Comparison of ENCODE assay signal across 8 mouse cellular contexts in genomic region chr6:38874035-38874434, GRCm38 (mm10). TPM values are rescaled to one million over a fixed set of nuclear protein-coding genes. Genes with fewer than 3 reads are reported as not detected.
DNase-seq lines count a peak whose midpoint lies in the region; ATAC-seq and TF ChIP-seq lines count a peak whose summit lies in the region.

No protein-coding gene starts in this region.

- ATAC-seq in frontal cortex, adult (ENCODE audit: low TSS enrichment) = no peak
- peak; percentile 29; the same call in 1 of the 2 replicates for ATAC-seq in forebrain, embryonic 15.5 days (replicated peaks)
- no peak for ATAC-seq in hindbrain, embryonic 11.5 days (ENCODE audit: low FRiP score)
- no peak for ATAC-seq in lung, postnatal 0 days

- WGBS in cerebellum, adult 2 months = 1% methylated on average over 8 of the region's 8 CpGs
- WGBS in forebrain, embryonic 15.5 days = 1% methylated on average over 8 of the region's 8 CpGs
- WGBS in hindbrain, embryonic 11.5 days = 11% methylated on average over 8 of the region's 8 CpGs
- WGBS in lung, postnatal 0 days = 3% methylated on average over 8 of the region's 8 CpGs

- H3K4me1 ChIP-seq in cerebellum, adult 2 months (ENCODE audit: control insufficient read depth, insufficient read depth, low read length) = no peaks in the 10 kb centered on the region
- H3K4me1 ChIP-seq in forebrain, embryonic 15.5 days = peaks cover 43% of the 10 kb centered on the region
- H3K4me1 ChIP-seq in hindbrain, embryonic 11.5 days (replicated peaks; ENCODE audit: control insufficient read depth, insufficient read depth, low read length) = peaks cover 11% of the 10 kb centered on the region
- peaks cover 7% of the 10 kb centered on the region; the same call in 1 of the 2 replicates for H3K4me1 ChIP-seq in lung, postnatal 0 days (ENCODE audit: insufficient read depth, low read depth, low read length)

- peak overlapping the region; percentile 84 for H3K4me3 ChIP-seq in cerebellum, adult 2 months (replicated peaks; ENCODE audit: insufficient read depth, low read depth, low read length)
- H3K4me3 ChIP-seq in forebrain, embryonic 15.5 days = peak overlapping the region; percentile 100
- peak overlapping the region; percentile 98 for H3K4me3 ChIP-seq in hindbrain, embryonic 11.5 days (ENCODE audit: low read depth, low read length)
- H3K4me3 ChIP-seq in lung, postnatal 0 days (ENCODE audit: low read depth, low read length) = peak overlapping the region; percentile 99

- H3K4me2 ChIP-seq in forebrain, embryonic 15.5 days (replicated peaks) = peak overlapping the region; percentile 74
- H3K4me2 ChIP-seq in hindbrain, embryonic 11.5 days (replicated peaks; ENCODE audit: low read depth, low read length) = peak overlapping the region; percentile 61
- peak overlapping the region; percentile 76 for H3K4me2 ChIP-seq in lung, postnatal 0 days (replicated peaks; ENCODE audit: low read depth, low read length)

- H3K9ac ChIP-seq in forebrain, embryonic 15.5 days (replicated peaks) = peak overlapping the region; percentile 100
- H3K9ac ChIP-seq in hindbrain, embryonic 11.5 days (ENCODE audit: low read depth, low read length) = peak overlapping the region; percentile 99
- H3K9ac ChIP-seq in lung, postnatal 0 days (replicated peaks; ENCODE audit: low read depth) = peak overlapping the region; percentile 99

- DNase-seq in frontal cortex, adult 2 months (ENCODE audit: extremely low spot score in 1 of 2, low spot score in 1 of 2) = peak; percentile 26 to 74
- peak; percentile 60 to 64 for DNase-seq in cerebellum, adult 2 months
- DNase-seq in hindbrain, embryonic 11.5 days (ENCODE audit: low spot score) = peak; percentile 79
- peak; percentile 55 for DNase-seq in layer of hippocampus, adult 9-11 months
- peak; percentile 89 for DNase-seq in lung, postnatal 0 days (ENCODE audit: low spot score)
- DNase-seq in right cerebral cortex, adult 18-20 months = peak; percentile 53

- H3K27me3 ChIP-seq in cerebellum, adult 2 months (ENCODE audit: control insufficient read depth, insufficient read depth, low read length) = no peaks in the 10 kb centered on the region
- H3K27me3 ChIP-seq in forebrain, embryonic 15.5 days = no peaks in the 10 kb centered on the region; the same call in 1 of the 2 replicates
- H3K27me3 ChIP-seq in hindbrain, embryonic 11.5 days (ENCODE audit: control insufficient read depth, insufficient read depth, low read length) = no peaks in the 10 kb centered on the region
- H3K27me3 ChIP-seq in lung, postnatal 0 days (replicated peaks; ENCODE audit: insufficient read depth, low read length) = no peaks in the 10 kb centered on the region

- no peak for TF ChIP-seq POLR2A in cerebellum, adult 2 months (IDR thresholded peaks at IDR 0.05; ENCODE audit: borderline replicate concordance, insufficient read depth, low read length)

- no peak for TF ChIP-seq EP300 in lung, postnatal 0 days (IDR thresholded peaks at IDR 0.05)

- H3K9me3 ChIP-seq in forebrain, embryonic 15.5 days = no peaks in the 10 kb centered on the region
- no peaks in the 10 kb centered on the region for H3K9me3 ChIP-seq in hindbrain, embryonic 11.5 days (ENCODE audit: control insufficient read depth, low read length)
- H3K9me3 ChIP-seq in lung, postnatal 0 days (ENCODE audit: low read length) = no peaks in the 10 kb centered on the region

- TF ChIP-seq CTCF in cerebellum, adult 2 months (IDR thresholded peaks at IDR 0.05; ENCODE audit: borderline replicate concordance, insufficient read depth, low read depth, low read length) = peak; percentile 28; the same call in 1 of the 2 replicates
- TF ChIP-seq CTCF in lung, postnatal 0 days (IDR thresholded peaks at IDR 0.05) = peak; percentile 74

- H3K36me3 ChIP-seq in forebrain, embryonic 15.5 days = peaks cover 4% of the 10 kb centered on the region; the same call in 1 of the 2 replicates
- H3K36me3 ChIP-seq in hindbrain, embryonic 11.5 days (ENCODE audit: control insufficient read depth, insufficient read depth, low read length) = no peaks in the 10 kb centered on the region
- no peaks in the 10 kb centered on the region for H3K36me3 ChIP-seq in lung, postnatal 0 days (ENCODE audit: insufficient read depth, low read length)

- H3K27ac ChIP-seq in cerebellum, adult 2 months (ENCODE audit: insufficient read depth, low read length) = no peak overlapping the region; the same call in 1 of the 2 replicates
- H3K27ac ChIP-seq in forebrain, embryonic 15.5 days (replicated peaks) = peak overlapping the region; percentile 97
- peak overlapping the region; percentile 90; the same call in 1 of the 2 replicates for H3K27ac ChIP-seq in hindbrain, embryonic 11.5 days (ENCODE audit: low read depth, low read length)
- peak overlapping the region; percentile 98 for H3K27ac ChIP-seq in lung, postnatal 0 days (ENCODE audit: low read length)

RNA-seq across cellular contexts. Expression of gene Tbxas1, which starts 1.2 kb away (rescaled TPM):
- polyA plus RNA-seq in frontal cortex, adult 2 months (2012; rRNA removed) = 1.6 and 2.4 TPM in 2 replicates
- polyA plus RNA-seq in cerebellum, adult 2 months (2012; rRNA removed) = 1.2 TPM in 2 replicates
- polyA plus RNA-seq in forebrain, embryonic 15.5 days (2015; fragmentation: Nextera tagmentation; extraction: Ambion mirVana) = 1.2 and 1.8 TPM in 2 replicates
- polyA plus RNA-seq in hindbrain, embryonic 11.5 days (2014; fragmentation: Nextera tagmentation; extraction: Ambion mirVana) = 0.69 and 1.4 TPM in 2 replicates
- 5.3 and 5.5 TPM in 2 replicates for polyA plus RNA-seq in lung, postnatal 0 days (2015; fragmentation: Nextera tagmentation; extraction: Ambion mirVana)

RNA-seq across cellular contexts. Expression of gene Hipk2, which starts 1.9 kb away (rescaled TPM):
- polyA plus RNA-seq in frontal cortex, adult 2 months (2012; rRNA removed) = 22.6 and 23.8 TPM in 2 replicates
- 34.3 and 36.6 TPM in 2 replicates for polyA plus RNA-seq in cerebellum, adult 2 months (2012; rRNA removed)
- polyA plus RNA-seq in forebrain, embryonic 15.5 days (2015; fragmentation: Nextera tagmentation; extraction: Ambion mirVana) = 29.2 and 29.7 TPM in 2 replicates
- 26.6 and 38.4 TPM in 2 replicates for polyA plus RNA-seq in hindbrain, embryonic 11.5 days (2014; fragmentation: Nextera tagmentation; extraction: Ambion mirVana)
- polyA plus RNA-seq in lung, postnatal 0 days (2015; fragmentation: Nextera tagmentation; extraction: Ambion mirVana) = 18.4 and 23.0 TPM in 2 replicates
